Mouse (Mus musculus) E14TG2a.4 (cell line): ENCODE measurements around the gene Gm2696.

Source experiments
- H3K27me3 ChIP-seq: 2 replicates; pipeline ENCODE4 v1.6.1; 2014; ENCODE audit warnings: low read length, control low read depth; ENCODE audit not compliant: insufficient read depth
- H3K36me3 ChIP-seq: 2 replicates; pipeline ENCODE4 v1.6.1; 2014; ENCODE audit warnings: low read length, control low read depth; ENCODE audit not compliant: insufficient read depth
- H3K4me1 ChIP-seq: replicated peaks from 2 replicates; pipeline ENCODE4 v1.6.1; 2014; ENCODE audit warnings: low read depth, low read length, control low read depth
- H3K4me3 ChIP-seq: replicated peaks from 2 replicates; pipeline ENCODE4 v1.5.1; 2014; ENCODE audit warnings: mild to moderate bottlenecking, low read length
- H3K9me3 ChIP-seq: 2 replicates; pipeline ENCODE4 v1.6.1; 2014; ENCODE audit warnings: low read length, control low read depth
- CTCF ChIP-seq: conservative IDR thresholded peaks from 2 replicates; pipeline ENCODE4 v1.5.1; 2014; ENCODE audit warnings: low read length
- NANOG ChIP-seq: IDR thresholded peaks from 2 replicates; pipeline ENCODE4 v1.6.1; 2014; ENCODE audit warnings: borderline replicate concordance, low read length, mixed read lengths
- POU5F1 ChIP-seq: IDR thresholded peaks from 2 replicates; pipeline ENCODE4 v1.6.1; 2014; ENCODE audit warnings: low read length, borderline replicate concordance

The Gm2696 gene

DNA sequence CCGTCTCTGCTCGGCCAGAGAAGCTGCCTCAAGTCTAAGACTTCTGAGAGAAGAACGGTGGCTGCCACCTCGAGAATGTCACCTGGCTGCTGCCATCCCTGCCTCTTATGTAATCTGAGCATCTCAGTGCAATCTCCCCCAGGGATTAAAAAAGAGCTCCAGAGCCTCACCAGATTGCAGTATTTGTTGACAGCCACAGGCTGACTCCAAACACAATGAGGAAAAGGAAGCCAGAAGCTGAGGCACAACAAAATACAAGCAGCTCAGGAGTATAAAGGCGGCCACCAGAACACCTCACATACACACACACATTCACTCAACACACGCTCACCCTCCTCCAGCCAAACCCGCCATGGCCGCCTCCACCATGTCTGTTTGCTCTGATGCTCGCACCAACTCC, 21.2 kb downstream of the Gm2696 start, which contains the start of gene Krtap10-10:
Gene Krtap10-10, plus strand, starts transcription at position 301 of the 400 bp plus-strand sequence.
- Histone ChIP-seq H3K4me3 (peak within 1 kb of the TSS; percentile 62), H3K36me3 (no peaks in the 10 kb centered on the region), H3K4me1 (0 out of 2 replicates have a peak, but pooled peaks cover 5% of the 10 kb centered on the region), H3K27me3 (no peaks in the 10 kb centered on the region), H3K9me3 (no peaks in the 10 kb centered on the region)
- no peak for TF ChIP-seq CTCF
- TF ChIP-seq POU5F1: no peak
- no peak for TF ChIP-seq NANOG

DNA sequence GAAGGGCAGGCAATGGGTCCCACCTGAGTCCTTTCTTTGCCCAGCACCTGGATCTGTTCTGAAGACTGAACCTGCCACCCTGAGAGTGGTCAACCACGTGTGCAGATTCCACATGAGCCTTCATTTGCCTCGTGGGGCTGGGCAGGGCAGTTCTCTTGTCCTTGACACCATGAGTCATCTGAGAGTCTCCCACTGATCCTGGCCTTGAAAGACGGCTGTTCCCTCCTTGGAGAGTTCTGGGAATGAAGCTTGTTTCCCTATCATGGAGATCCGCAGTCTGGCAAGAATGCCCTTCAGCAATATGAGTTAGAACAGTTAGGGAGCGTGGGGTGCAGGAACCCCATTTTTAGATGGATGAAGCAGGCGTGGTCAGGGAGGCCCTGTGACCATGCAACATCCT, 24.5 kb downstream of the Gm2696 start:
- TF ChIP-seq POU5F1 (no peak), CTCF (no peak), NANOG (no peak)
- Histone ChIP-seq H3K9me3 (peaks cover 16% of the 10 kb centered on the region; the same call in 1 of the 2 replicates), H3K4me3 (no peak overlapping the region)

DNA sequence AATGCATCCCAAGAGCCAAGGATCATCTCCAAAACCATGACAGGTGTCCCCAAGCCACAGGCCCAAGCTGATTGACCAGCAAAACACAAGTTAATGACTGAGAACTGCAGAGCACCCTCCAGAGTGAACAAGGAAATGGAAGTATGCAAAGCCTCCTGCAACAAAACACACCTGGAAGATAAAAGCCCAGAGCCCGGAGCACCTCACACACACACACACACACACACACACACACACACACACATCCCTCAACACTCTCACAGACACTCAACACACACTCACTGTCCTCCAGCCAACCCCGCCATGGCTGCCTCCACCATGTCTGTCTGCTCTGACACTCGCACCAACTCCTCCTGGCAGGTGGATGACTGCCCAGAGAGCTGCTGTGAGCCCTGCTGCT, 32.0 kb downstream of the Gm2696 start, which contains the start of gene Gm36176:
Gene Gm36176, plus strand, starts transcription at position 301 of the 400 bp plus-strand sequence.
- Histone ChIP-seq H3K9me3 (peaks cover 20% of the 10 kb centered on the region), H3K4me1 (peaks cover 3% of the 10 kb centered on the region), H3K27me3 (no peaks in the 10 kb centered on the region), H3K4me3 (no peak within 1 kb of the TSS), H3K36me3 (no peaks in the 10 kb centered on the region)
- TF ChIP-seq NANOG: no peak
- no peak for TF ChIP-seq CTCF
- no peak for TF ChIP-seq POU5F1

More for the DNA sequence above, 24.5 kb downstream of the Gm2696 start:
- Histone ChIP-seq H3K27me3 (no peaks in the 10 kb centered on the region), H3K36me3 (no peaks in the 10 kb centered on the region), H3K4me1 (0 out of 2 replicates have a peak, but pooled peaks cover 5% of the 10 kb centered on the region)

DNA sequence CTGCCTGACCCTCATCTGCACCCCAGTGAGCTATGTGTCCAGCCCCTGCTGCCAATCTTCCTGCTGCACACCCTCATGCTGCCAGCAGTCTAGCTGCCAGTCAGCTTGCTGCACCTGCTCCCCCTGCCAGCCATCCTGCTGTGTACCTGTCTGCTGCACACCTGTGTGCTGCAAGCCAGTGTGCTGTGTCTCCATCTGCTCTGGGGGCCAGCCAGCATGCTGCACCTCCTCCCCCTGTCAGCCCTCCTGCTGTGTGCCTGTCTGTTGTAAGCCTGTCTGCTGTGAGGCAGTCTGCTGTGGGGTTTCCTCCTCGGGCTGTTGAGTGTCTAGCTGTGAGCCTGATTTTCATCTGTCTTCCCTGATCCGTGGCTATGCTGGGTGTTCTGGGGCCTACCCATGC, 32.5 kb downstream of the Gm2696 start:
- Histone ChIP-seq H3K4me3 (no peak overlapping the region), H3K36me3 (no peaks in the 10 kb centered on the region), H3K27me3 (no peaks in the 10 kb centered on the region), H3K4me1 (peaks cover 6% of the 10 kb centered on the region), H3K9me3 (peaks cover 19% of the 10 kb centered on the region)
- no peak for TF ChIP-seq POU5F1
- TF ChIP-seq CTCF: no peak
- no peak for TF ChIP-seq NANOG

DNA sequence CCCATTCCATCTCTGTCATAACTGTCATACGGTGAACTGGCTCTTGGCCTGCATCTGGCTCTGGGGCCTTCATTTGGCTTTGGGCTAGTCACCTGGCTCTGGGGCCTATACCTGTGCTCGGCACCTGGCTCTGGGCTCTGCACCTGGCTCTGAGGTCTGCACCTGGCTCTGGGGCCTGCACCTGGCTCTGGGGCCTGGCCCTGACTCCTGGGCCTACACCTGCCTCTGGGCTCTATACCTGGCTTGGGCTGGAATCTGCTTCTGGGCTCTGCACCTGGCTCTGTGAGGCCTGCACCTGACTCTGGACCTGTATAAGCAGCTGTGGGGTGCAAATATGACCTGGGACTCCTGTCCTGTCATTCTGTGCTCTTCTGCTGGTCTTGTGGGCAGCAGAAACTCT, 33.1 kb downstream of the Gm2696 start:
- no peak for TF ChIP-seq NANOG
- TF ChIP-seq CTCF: no peak
- TF ChIP-seq POU5F1: no peak

DNA sequence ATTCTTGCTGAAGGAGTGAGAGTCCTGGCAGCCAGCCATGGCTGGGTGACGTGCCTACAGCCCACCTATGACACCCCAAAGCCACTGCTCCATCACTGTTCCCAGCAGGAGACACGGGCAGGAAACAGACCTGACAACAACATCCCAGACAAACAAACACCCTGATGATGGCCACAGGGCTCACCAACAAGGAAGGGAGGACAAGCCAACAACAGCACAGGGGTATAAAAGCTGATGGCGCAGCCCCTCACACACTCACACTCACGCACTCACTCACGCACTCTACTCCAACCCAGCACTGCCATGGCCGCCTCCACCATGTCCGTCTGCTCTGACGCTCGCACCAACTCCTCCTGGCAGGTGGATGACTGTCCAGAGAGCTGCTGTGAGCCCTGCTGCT, 38.1 kb downstream of the Gm2696 start, which contains the start of gene Gm10318:
Gene Gm10318, plus strand, starts transcription at position 301 of the 400 bp plus-strand sequence.
- Histone ChIP-seq H3K27me3 (no peaks in the 10 kb centered on the region; the same call in none of the 2 replicates), H3K4me1 (peaks cover 16% of the 10 kb centered on the region), H3K4me3 (peak within 1 kb of the TSS; percentile 20; the same call in 1 of the 2 replicates), H3K9me3 (peaks cover 5% of the 10 kb centered on the region; the same call in 1 of the 2 replicates), H3K36me3 (no peaks in the 10 kb centered on the region)
- TF ChIP-seq POU5F1: no peak
- TF ChIP-seq NANOG: no peak
- TF ChIP-seq CTCF: no peak

More for the DNA sequence above, 33.1 kb downstream of the Gm2696 start:
- H3K4me3 ChIP-seq: no peak overlapping the region
- H3K27me3 ChIP-seq: no peaks in the 10 kb centered on the region
- no peaks in the 10 kb centered on the region for H3K36me3 ChIP-seq
- H3K9me3 ChIP-seq: peaks cover 19% of the 10 kb centered on the region
- H3K4me1 ChIP-seq: peaks cover 10% of the 10 kb centered on the region

DNA sequence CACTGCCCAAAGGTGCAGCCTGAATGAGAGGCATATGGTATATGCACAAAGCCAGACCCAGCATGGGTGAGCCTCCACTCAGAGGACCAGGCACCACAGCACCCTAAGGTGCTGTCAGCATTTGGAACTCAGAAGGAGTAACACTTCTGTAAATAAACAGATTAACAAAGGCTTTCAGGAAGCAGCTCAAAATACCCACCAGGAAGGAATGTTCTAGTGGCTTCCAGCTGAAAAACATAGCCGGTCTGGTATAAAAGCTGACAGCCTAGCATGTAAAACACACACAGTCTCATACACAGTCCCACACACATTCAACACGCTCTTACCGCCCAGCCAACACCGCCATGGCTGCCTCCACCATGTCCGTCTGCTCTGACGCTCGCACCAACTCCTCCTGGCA, 47.2 kb downstream of the Gm2696 start, which contains the start of gene Gm3285:
Gene Gm3285, plus strand, starts transcription at position 301 of the 400 bp plus-strand sequence.
- peaks cover 6% of the 10 kb centered on the region; the same call in 1 of the 2 replicates for H3K4me1 ChIP-seq
- TF ChIP-seq CTCF (no peak), NANOG (no peak), POU5F1 (no peak)
- H3K36me3 ChIP-seq: no peaks in the 10 kb centered on the region
- H3K27me3 ChIP-seq: no peaks in the 10 kb centered on the region
- H3K4me3 ChIP-seq: no peak within 1 kb of the TSS
- no peaks in the 10 kb centered on the region; the same call in 1 of the 2 replicates for H3K9me3 ChIP-seq

DNA sequence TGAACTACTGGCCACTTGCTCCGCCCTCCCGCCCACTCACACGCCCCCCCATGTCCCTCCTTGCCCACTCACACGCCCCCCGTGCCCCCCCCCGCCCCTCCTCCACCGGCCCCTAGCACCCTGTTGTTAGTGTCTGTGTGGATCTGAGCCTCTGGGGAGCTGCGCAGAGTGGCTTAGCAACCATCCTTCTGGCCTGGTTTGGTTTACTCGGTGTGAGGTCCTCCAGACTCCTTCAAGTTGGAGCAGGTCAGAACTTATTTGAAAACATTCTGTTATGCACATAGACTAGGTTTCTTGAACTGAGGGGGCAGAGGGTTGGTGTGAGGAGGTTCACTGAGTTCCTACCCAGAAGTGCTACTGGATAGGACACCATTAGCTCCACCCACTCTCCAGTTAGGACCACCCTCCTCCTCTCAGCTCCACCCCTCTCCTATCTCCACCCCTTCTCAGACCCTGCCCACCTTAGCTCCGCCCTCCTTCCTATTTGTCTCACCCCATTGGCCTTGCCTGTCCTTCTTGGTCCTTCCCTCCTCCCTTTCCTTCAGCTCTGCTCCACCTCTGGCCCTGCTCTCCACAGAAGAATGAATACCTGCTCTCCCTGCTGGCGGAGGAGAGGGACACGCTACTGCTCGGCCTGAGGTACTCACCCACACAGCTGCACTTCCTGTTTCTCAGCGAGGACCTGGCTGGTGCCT, 49.7 kb downstream of the Gm2696 start:
- H3K36me3 ChIP-seq: no peaks in the 10 kb centered on the region
- H3K4me3 ChIP-seq: peak overlapping the region; percentile 41; the same call in 1 of the 2 replicates
- H3K4me1 ChIP-seq: peaks cover 14% of the 10 kb centered on the region
- no peak for TF ChIP-seq CTCF
- TF ChIP-seq NANOG: no peak
- TF ChIP-seq POU5F1: no peak
- H3K9me3 ChIP-seq: no peaks in the 10 kb centered on the region; the same call in 1 of the 2 replicates
- H3K27me3 ChIP-seq: no peaks in the 10 kb centered on the region
